Mouse (Mus musculus): ENCODE data around the gene Tnnc2. TPM values are rescaled to one million over a fixed set of nuclear protein-coding genes. Genes with fewer than 3 reads are reported as not detected.

The Tnnc2 gene
- polyA plus RNA-seq, 1 experiment from 2014 or later = not detected

GRCm38 (mm10) chr2:164778015-164778287, 1.8 kb downstream of the Tnnc2 start:
- Histone ChIP-seq H3K27ac (no peak overlapping the region), H3K9me3 (no peaks in the 10 kb centered on the region), H3K27me3 (ENCODE audit: poor library complexity, severe bottlenecking) (no peaks in the 10 kb centered on the region), H3K36me3 (replicated peaks) (peaks cover 9% of the 10 kb centered on the region), H3K4me3 (no peak overlapping the region), H3K4me1 (peaks cover 9% of the 10 kb centered on the region; the same call in 1 of the 2 replicates)
- WGBS = 92% methylated on average over 11 of the region's 11 CpGs
- DNase-seq (ENCODE audit: extremely low spot score, low spot score) = no peak

- WGBS = 87% methylated on average over 30 of the region's 30 CpGs
Measured at GRCm38 (mm10) chr2:164777246-164778014, 2.3 kb downstream of the Tnnc2 start.

GRCm38 (mm10) chr2:164776801-164777200, 3.0 kb downstream of the Tnnc2 start:
- peaks cover 21% of the 10 kb centered on the region for H3K36me3 ChIP-seq (replicated peaks)
- H3K9me3 ChIP-seq = no peaks in the 10 kb centered on the region
- DNase-seq (ENCODE audit: extremely low spot score, low spot score) = no peak
- 76% methylated on average over 17 of the region's 17 CpGs for whole genome bisulfite sequencing
- H3K27me3 ChIP-seq (ENCODE audit: poor library complexity, severe bottlenecking) = no peaks in the 10 kb centered on the region
- no peak overlapping the region for H3K27ac ChIP-seq
- peaks cover 15% of the 10 kb centered on the region for H3K4me1 ChIP-seq
- H3K4me3 ChIP-seq = no peak overlapping the region

More at GRCm38 (mm10) chr2:164777246-164778014, 2.3 kb downstream of the Tnnc2 start:
- no peaks in the 10 kb centered on the region for H3K27me3 ChIP-seq (ENCODE audit: poor library complexity, severe bottlenecking)
- no peaks in the 10 kb centered on the region for H3K9me3 ChIP-seq
- H3K27ac ChIP-seq = no peak overlapping the region
- peaks cover 9% of the 10 kb centered on the region for H3K4me1 ChIP-seq
- peaks cover 14% of the 10 kb centered on the region for H3K36me3 ChIP-seq (replicated peaks)
- no peak overlapping the region for H3K4me3 ChIP-seq
- DNase-seq (ENCODE audit: extremely low spot score, low spot score) = no peak

- 92% methylated on average over 6 of the region's 6 CpGs for WGBS
- H3K36me3 ChIP-seq (replicated peaks) = peaks cover 27% of the 10 kb centered on the region
- no peak overlapping the region for H3K27ac ChIP-seq
- no peak overlapping the region for H3K4me3 ChIP-seq
- H3K27me3 ChIP-seq (ENCODE audit: poor library complexity, severe bottlenecking) = no peaks in the 10 kb centered on the region
- no peak for DNase-seq (ENCODE audit: extremely low spot score, low spot score)
- H3K9me3 ChIP-seq = no peaks in the 10 kb centered on the region
- H3K4me1 ChIP-seq = peaks cover 22% of the 10 kb centered on the region
Measured at GRCm38 (mm10) chr2:164776130-164776529, 3.6 kb downstream of the Tnnc2 start.

GRCm38 (mm10) chr2:164773989-164774364, 5.8 kb downstream of the Tnnc2 start:
- no peak overlapping the region for H3K4me3 ChIP-seq
- H3K9me3 ChIP-seq = no peaks in the 10 kb centered on the region
- H3K36me3 ChIP-seq (replicated peaks) = peaks cover 36% of the 10 kb centered on the region
- peaks cover 33% of the 10 kb centered on the region for H3K4me1 ChIP-seq
- DNase-seq (ENCODE audit: extremely low spot score, low spot score) = no peak
- 87% methylated on average over 5 of the region's 5 CpGs for WGBS
- no peaks in the 10 kb centered on the region for H3K27me3 ChIP-seq (ENCODE audit: poor library complexity, severe bottlenecking)
- no peak overlapping the region for H3K27ac ChIP-seq

- no peak overlapping the region for H3K4me3 ChIP-seq
- H3K9me3 ChIP-seq = no peaks in the 10 kb centered on the region
- 82% methylated on average over 14 of the region's 14 CpGs for WGBS
- no peaks in the 10 kb centered on the region for H3K27me3 ChIP-seq (ENCODE audit: poor library complexity, severe bottlenecking)
- H3K4me1 ChIP-seq = peaks cover 33% of the 10 kb centered on the region
- H3K36me3 ChIP-seq (replicated peaks) = peaks cover 37% of the 10 kb centered on the region
- no peak overlapping the region for H3K27ac ChIP-seq
- DNase-seq (ENCODE audit: extremely low spot score, low spot score) = no peak
Measured at GRCm38 (mm10) chr2:164773229-164773988, 6.4 kb downstream of the Tnnc2 start.

GRCm38 (mm10) chr2:164771123-164771522, 8.6 kb downstream of the Tnnc2 start:
- Histone ChIP-seq H3K9me3 (no peaks in the 10 kb centered on the region), H3K36me3 (replicated peaks) (peaks cover 60% of the 10 kb centered on the region), H3K27ac (peak overlapping the region; percentile 98), H3K4me1 (peaks cover 28% of the 10 kb centered on the region), H3K4me3 (peak overlapping the region; percentile 99), H3K27me3 (ENCODE audit: poor library complexity, severe bottlenecking) (no peaks in the 10 kb centered on the region)
- DNase-seq (ENCODE audit: extremely low spot score, low spot score) = no peak
- 90% methylated on average over 8 of the region's 8 CpGs for WGBS

- H3K36me3 ChIP-seq (replicated peaks) = peaks cover 68% of the 10 kb centered on the region
- no peak for DNase-seq (ENCODE audit: extremely low spot score, low spot score)
- H3K9me3 ChIP-seq = no peaks in the 10 kb centered on the region
- H3K4me3 ChIP-seq = peak overlapping the region; percentile 99
- 7% methylated on average over 15 of the region's 15 CpGs for WGBS
- peaks cover 28% of the 10 kb centered on the region for H3K4me1 ChIP-seq
- H3K27ac ChIP-seq = peak overlapping the region; percentile 98
- no peaks in the 10 kb centered on the region for H3K27me3 ChIP-seq (ENCODE audit: poor library complexity, severe bottlenecking)
Measured at GRCm38 (mm10) chr2:164770279-164770678, 9.5 kb downstream of the Tnnc2 start.

GRCm38 (mm10) chr2:164769258-164770037, 10.3 kb downstream of the Tnnc2 start, which contains the start of gene Ube2c:
Gene Ube2c, plus strand, starts transcription at chr2:164769898.
- Histone ChIP-seq H3K36me3 (replicated peaks) (peaks cover 76% of the 10 kb centered on the region), H3K4me3 (peak within 1 kb of the TSS; percentile 99), H3K27ac (peak within 1 kb of the TSS; percentile 98), H3K4me1 (peaks cover 28% of the 10 kb centered on the region), H3K27me3 (ENCODE audit: poor library complexity, severe bottlenecking) (no peaks in the 10 kb centered on the region), H3K9me3 (no peaks in the 10 kb centered on the region)
- DNase-seq (ENCODE audit: extremely low spot score, low spot score) = peak; percentile 99
- 2% methylated on average over 53 of the region's 53 CpGs for WGBS

GRCm38 (mm10) chr2:164767812-164768540, 11.8 kb downstream of the Tnnc2 start:
- no peaks in the 10 kb centered on the region for H3K9me3 ChIP-seq
- H3K36me3 ChIP-seq (replicated peaks) = peaks cover 77% of the 10 kb centered on the region
- H3K27me3 ChIP-seq (ENCODE audit: poor library complexity, severe bottlenecking) = no peaks in the 10 kb centered on the region
- H3K27ac ChIP-seq = no peak overlapping the region
- H3K4me3 ChIP-seq = no peak overlapping the region
- DNase-seq (ENCODE audit: extremely low spot score, low spot score) = no peak
- 94% methylated on average over 15 of the region's 15 CpGs for WGBS
- H3K4me1 ChIP-seq = peaks cover 24% of the 10 kb centered on the region

GRCm38 (mm10) chr2:164765841-164766240, 13.9 kb downstream of the Tnnc2 start:
- 86% methylated on average over 3 of the region's 3 CpGs for WGBS
- no peaks in the 10 kb centered on the region for H3K9me3 ChIP-seq
- no peak overlapping the region for H3K27ac ChIP-seq
- no peak overlapping the region for H3K4me3 ChIP-seq
- H3K36me3 ChIP-seq (replicated peaks) = peaks cover 77% of the 10 kb centered on the region
- H3K27me3 ChIP-seq (ENCODE audit: poor library complexity, severe bottlenecking) = no peaks in the 10 kb centered on the region
- H3K4me1 ChIP-seq = peaks cover 8% of the 10 kb centered on the region
- DNase-seq (ENCODE audit: extremely low spot score, low spot score) = no peak

- Histone ChIP-seq H3K9me3 (no peaks in the 10 kb centered on the region), H3K4me1 (no peaks in the 10 kb centered on the region), H3K27me3 (ENCODE audit: poor library complexity, severe bottlenecking) (no peaks in the 10 kb centered on the region), H3K27ac (no peak overlapping the region), H3K4me3 (no peak overlapping the region), H3K36me3 (replicated peaks) (peaks cover 94% of the 10 kb centered on the region)
- no peak for DNase-seq (ENCODE audit: extremely low spot score, low spot score)
- WGBS = 91% methylated on average over 7 of the region's 7 CpGs
Measured at GRCm38 (mm10) chr2:164762593-164762992, 17.2 kb downstream of the Tnnc2 start.

All from forebrain, embryonic 10.5 days (tissue).